Mouse (Mus musculus): ENCODE measurements around the gene Sesn3.

Gene Sesn3

GRCm38 (mm10) chr9:14382256-14382791, 107.5 kb downstream of the Sesn3 start:
- no peak for DNase-seq (ENCODE audit: low read depth, low spot score)
- no peaks in the 10 kb centered on the region for H3K27me3 ChIP-seq (ENCODE audit: control insufficient read depth, insufficient read depth, low read length, poor library complexity, severe bottlenecking)
- H3K36me3 ChIP-seq (ENCODE audit: control insufficient read depth, insufficient read depth, low read length, poor library complexity, severe bottlenecking) = no peaks in the 10 kb centered on the region

Data from splenic B cell, adult 2 months (primary cell).